Mouse (Mus musculus) E14TG2a.4 (cell line): Measurements from ENCODE around the gene Fen1.

Experiments used
- H3K27me3 ChIP-seq: 2 replicates; pipeline ENCODE4 v1.6.1; 2014; ENCODE audit warnings: low read length, control low read depth; ENCODE audit not compliant: insufficient read depth
- H3K36me3 ChIP-seq: 2 replicates; pipeline ENCODE4 v1.6.1; 2014; ENCODE audit warnings: low read length, control low read depth; ENCODE audit not compliant: insufficient read depth
- H3K4me1 ChIP-seq: replicated peaks from 2 replicates; pipeline ENCODE4 v1.6.1; 2014; ENCODE audit warnings: low read depth, low read length, control low read depth
- H3K4me3 ChIP-seq: replicated peaks from 2 replicates; pipeline ENCODE4 v1.5.1; 2014; ENCODE audit warnings: mild to moderate bottlenecking, low read length
- H3K9me3 ChIP-seq: 2 replicates; pipeline ENCODE4 v1.6.1; 2014; ENCODE audit warnings: low read length, control low read depth
- CTCF ChIP-seq: conservative IDR thresholded peaks from 2 replicates; pipeline ENCODE4 v1.5.1; 2014; ENCODE audit warnings: low read length
- NANOG ChIP-seq: IDR thresholded peaks from 2 replicates; pipeline ENCODE4 v1.6.1; 2014; ENCODE audit warnings: borderline replicate concordance, low read length, mixed read lengths
- POU5F1 ChIP-seq: IDR thresholded peaks from 2 replicates; pipeline ENCODE4 v1.6.1; 2014; ENCODE audit warnings: low read length, borderline replicate concordance

Gene Fen1

GRCm38 (mm10) chr19:10238477-10238876 lies 34.5 kb upstream of the Fen1 start:
- Histone ChIP-seq H3K4me1 (peaks cover 94% of the 10 kb centered on the region), H3K36me3 (peaks cover 58% of the 10 kb centered on the region), H3K9me3 (no peaks in the 10 kb centered on the region), H3K27me3 (no peaks in the 10 kb centered on the region), H3K4me3 (peak overlapping the region; percentile 84)
- TF ChIP-seq POU5F1: no peak
- TF ChIP-seq NANOG: no peak
- TF ChIP-seq CTCF: no peak

GRCm38 (mm10) chr19:10235784-10236565 lies 32.0 kb upstream of the Fen1 start:
- Histone ChIP-seq H3K9me3 (no peaks in the 10 kb centered on the region), H3K4me3 (peak overlapping the region; percentile 13), H3K4me1 (peaks cover 94% of the 10 kb centered on the region), H3K36me3 (peaks cover 67% of the 10 kb centered on the region), H3K27me3 (no peaks in the 10 kb centered on the region)
- TF ChIP-seq CTCF (no peak), NANOG (no peak), POU5F1 (no peak)

- Histone ChIP-seq H3K36me3 (peaks cover 81% of the 10 kb centered on the region), H3K27me3 (no peaks in the 10 kb centered on the region), H3K4me3 (peak overlapping the region; percentile 74), H3K9me3 (no peaks in the 10 kb centered on the region), H3K4me1 (peaks cover 100% of the 10 kb centered on the region)
- TF ChIP-seq CTCF (no peak), POU5F1 (no peak), NANOG (no peak)
Observed at GRCm38 (mm10) chr19:10232327-10233017, 28.5 kb upstream of the Fen1 start.

DNA sequence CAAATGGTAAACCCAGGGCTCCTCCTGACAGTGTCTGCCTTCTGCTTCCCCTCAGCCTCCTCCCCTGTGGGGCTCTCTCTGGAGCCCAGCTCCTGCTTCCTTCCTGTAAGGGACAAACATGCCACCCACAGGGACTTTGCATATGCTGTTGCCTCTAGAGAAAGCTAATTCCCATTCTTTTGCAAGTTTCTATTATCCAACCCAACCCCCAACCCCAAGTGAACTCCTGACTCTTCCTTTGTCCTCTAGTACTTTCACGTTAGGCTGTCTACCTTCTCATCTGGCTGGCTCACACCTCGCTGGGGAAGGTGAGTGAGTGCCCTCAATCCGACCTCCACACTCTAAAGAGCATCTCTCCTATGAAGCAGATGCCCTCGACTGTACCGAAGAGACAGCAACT lies 27.9 kb upstream of the Fen1 start:
- Histone ChIP-seq H3K4me3 (peak overlapping the region; percentile 74), H3K9me3 (no peaks in the 10 kb centered on the region), H3K4me1 (peaks cover 100% of the 10 kb centered on the region), H3K27me3 (no peaks in the 10 kb centered on the region), H3K36me3 (peaks cover 81% of the 10 kb centered on the region)
- TF ChIP-seq NANOG (peak; percentile 41; the same call in 1 of the 2 replicates), POU5F1 (no peak)

- no peaks in the 10 kb centered on the region for H3K9me3 ChIP-seq
- H3K36me3 ChIP-seq: peaks cover 78% of the 10 kb centered on the region
- H3K4me3 ChIP-seq: peak overlapping the region; percentile 74
- H3K4me1 ChIP-seq: peaks cover 100% of the 10 kb centered on the region
- no peaks in the 10 kb centered on the region for H3K27me3 ChIP-seq
- TF ChIP-seq NANOG: no peak
- TF ChIP-seq POU5F1: no peak
- TF ChIP-seq CTCF: no peak
Observed at GRCm38 (mm10) chr19:10231016-10231415, 27.0 kb upstream of the Fen1 start.

DNA sequence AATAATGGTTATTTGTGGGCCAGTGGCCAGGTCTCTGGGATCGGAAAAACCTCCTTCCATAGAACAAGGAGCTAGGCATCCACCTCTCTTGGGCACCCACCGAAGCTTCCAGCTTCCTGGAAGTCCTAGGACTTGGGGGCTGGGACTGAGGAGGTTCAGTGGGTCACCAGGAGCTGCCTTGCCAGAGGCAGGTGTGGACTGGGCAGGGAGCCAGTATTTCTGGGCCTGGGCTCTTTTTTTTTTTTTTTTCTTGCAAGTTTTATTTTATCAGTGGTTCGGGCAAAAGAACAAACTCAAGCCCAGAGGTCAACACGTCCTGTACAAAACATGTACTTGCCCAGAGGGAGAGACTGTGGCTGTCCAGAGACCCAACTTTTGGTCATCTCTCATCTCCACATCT lies 21.8 kb upstream of the Fen1 start:
- Histone ChIP-seq H3K27me3 (no peaks in the 10 kb centered on the region), H3K9me3 (no peaks in the 10 kb centered on the region), H3K4me3 (peak overlapping the region; percentile 68), H3K36me3 (peaks cover 91% of the 10 kb centered on the region), H3K4me1 (peaks cover 100% of the 10 kb centered on the region)
- TF ChIP-seq NANOG: no peak
- TF ChIP-seq POU5F1: no peak
- TF ChIP-seq CTCF: no peak

GRCm38 (mm10) chr19:10224637-10225453 lies 20.9 kb upstream of the Fen1 start:
- peaks cover 100% of the 10 kb centered on the region for H3K4me1 ChIP-seq
- H3K36me3 ChIP-seq: peaks cover 92% of the 10 kb centered on the region
- peak overlapping the region; percentile 68 for H3K4me3 ChIP-seq
- no peak for TF ChIP-seq NANOG
- TF ChIP-seq CTCF: no peak
- no peak for TF ChIP-seq POU5F1
- H3K27me3 ChIP-seq: no peaks in the 10 kb centered on the region
- H3K9me3 ChIP-seq: no peaks in the 10 kb centered on the region

DNA sequence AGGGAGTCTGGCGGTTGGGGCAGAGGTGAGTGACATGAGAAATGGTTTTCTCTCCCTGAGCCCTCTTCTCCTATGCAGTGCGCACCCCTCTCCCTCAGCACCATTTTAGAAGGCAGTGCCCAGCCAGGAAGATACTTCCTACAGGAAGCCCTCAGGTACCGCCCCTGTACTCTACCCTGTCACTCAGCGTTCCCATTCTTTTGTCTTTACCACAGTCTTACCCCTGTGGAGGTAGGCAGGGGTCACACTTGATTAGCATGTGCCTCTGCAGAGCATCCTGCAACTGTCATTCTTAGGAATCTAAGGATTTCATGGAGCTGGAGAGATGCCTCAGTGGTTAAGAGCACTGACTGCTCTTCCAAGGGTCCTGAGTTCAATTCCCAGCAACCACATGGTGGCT lies 19.6 kb upstream of the Fen1 start:
- TF ChIP-seq POU5F1 (no peak), CTCF (no peak), NANOG (no peak)
- Histone ChIP-seq H3K36me3 (peaks cover 93% of the 10 kb centered on the region), H3K9me3 (no peaks in the 10 kb centered on the region), H3K4me3 (peak overlapping the region; percentile 65), H3K4me1 (peaks cover 100% of the 10 kb centered on the region), H3K27me3 (no peaks in the 10 kb centered on the region)
